Mouse (Mus musculus) layer of hippocampus, adult 9-11 months (tissue): ENCODE data around the gene Cisd2.

ENCODE experiments used
- DNase-seq: peaks from one replicate; pipeline ENCODE4 v3.0.0; 2022

The Cisd2 gene

DNA sequence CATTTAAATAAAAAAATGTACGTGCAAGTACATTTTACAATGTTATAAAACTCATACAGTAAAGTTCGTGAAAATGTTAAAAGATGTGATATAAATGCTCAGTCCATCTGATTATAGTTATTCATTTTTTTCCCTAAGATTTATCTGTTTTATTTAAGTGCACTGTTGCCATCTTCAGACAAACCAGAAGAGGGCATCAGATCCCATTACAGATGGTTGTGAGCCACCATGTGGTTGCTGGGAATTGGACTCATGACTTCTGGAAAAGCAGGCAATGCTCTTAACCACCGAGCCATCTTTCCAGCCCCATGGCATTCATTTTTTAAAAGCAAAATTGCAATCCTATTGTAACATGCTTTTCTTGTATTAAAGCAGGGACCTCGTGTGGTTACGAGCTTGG lies 14.5 kb downstream of the Cisd2 start:
- no peak for DNase-seq

DNA sequence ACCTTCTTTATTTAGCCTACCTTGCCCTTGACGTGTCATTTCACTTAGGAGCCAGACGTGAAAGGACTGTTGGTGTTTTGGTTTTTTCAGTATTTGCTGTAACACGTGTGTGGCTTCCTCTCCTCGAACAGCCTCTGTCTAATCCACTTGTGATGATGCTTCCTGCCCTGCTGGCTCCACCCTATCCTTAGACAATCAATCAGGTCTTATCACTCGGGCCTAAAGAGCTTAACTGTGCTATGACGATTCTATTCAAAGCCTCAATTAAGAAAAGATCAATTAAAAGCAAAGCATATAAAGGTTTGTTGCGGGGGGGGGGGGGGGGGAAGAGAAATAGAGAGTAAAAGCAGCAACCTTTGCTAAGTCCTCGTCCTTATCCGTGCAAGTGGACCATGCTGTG lies 16.4 kb downstream of the Cisd2 start:
- no peak for DNase-seq

- DNase-seq = no peak
Measured at GRCm38 (mm10) chr3:135404599-135404998, 19.1 kb downstream of the Cisd2 start.

DNA sequence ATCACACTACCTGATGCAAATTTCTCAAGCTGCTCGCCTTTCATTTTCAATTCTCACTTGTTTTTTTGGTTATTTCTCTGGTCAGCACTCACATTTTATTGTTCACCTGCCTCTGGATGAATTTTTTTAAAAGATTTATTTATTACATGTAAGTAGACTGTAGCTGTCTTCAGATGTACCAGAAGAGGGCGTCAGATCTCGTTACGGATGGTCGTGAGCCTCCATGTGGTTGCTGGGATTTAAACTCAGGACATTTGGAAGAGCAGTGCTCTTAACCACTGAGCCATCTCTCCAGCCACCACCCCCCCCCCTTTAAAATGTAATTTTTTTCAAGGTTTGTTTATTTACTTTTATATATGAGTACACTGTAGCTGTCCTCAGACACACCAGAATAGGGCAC lies 19.9 kb downstream of the Cisd2 start:
- no peak for DNase-seq

DNA sequence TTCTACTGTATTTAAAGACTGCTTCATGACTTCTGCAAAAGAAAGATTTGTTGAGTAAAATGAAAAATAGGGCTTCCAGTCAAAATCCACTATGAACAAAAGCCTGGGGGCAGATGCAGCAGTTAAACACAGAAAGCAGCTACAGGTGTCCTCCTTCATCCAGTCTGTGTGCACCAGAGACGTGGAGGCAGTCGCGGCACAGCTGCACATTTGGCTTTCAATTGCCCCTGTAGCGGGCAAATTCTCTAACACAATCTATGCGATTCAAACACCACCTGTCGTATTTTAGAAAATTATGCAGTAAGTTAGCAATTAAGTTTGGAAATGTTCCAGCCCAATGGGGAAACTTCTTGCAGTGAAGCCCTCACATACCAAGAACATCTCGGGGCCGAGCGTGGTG lies 20.5 kb downstream of the Cisd2 start:
- DNase-seq = peak; percentile 19

DNA sequence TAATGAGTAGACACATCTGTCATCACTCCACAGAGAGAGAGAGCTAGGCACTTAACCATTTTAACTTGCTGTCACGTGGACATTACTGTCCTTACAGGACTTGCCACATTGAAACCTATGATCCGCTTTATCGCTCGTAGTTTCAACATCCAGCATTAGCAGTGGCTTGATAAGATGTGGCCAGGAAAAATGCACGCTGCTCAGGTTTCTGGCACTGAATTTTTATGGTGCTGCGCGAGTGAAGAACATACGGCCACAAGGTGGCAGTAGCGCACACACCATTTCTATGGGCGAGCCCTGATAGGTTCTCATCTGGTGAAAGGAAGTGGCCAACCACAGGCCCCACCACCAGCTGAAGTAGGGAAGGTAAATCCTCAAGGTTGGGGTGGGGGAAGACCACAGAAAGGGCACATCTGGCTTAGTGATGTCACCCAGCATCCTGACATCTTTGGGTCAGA lies 21.5 kb downstream of the Cisd2 start:
- peak; percentile 81 for DNase-seq

DNA sequence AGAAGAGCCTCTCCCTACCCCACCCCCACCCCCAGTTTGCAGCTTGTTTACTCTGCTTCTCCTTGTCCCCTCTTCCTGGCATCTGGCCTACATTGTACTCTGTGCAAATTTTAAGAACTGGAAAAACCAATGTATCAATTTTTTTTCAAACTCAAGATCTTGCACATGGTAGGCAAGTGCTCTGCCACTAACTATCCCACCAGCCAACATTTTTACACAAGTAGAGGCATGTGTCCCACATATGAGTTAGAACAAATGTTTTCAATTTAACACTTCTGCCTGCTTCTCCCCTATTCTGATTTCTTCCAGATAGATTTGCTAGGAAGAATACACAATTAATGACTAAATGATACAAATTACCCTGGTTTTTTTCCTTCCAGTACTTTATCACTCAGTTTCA lies 26.6 kb downstream of the Cisd2 start:
- DNase-seq = no peak

- DNase-seq = no peak
Measured at GRCm38 (mm10) chr3:135396081-135396480, 27.6 kb downstream of the Cisd2 start.

GRCm38 (mm10) chr3:135395085-135395484 lies 28.6 kb downstream of the Cisd2 start:
- no peak for DNase-seq

- DNase-seq = no peak
Measured at GRCm38 (mm10) chr3:135393186-135393585, 30.5 kb downstream of the Cisd2 start.

DNA sequence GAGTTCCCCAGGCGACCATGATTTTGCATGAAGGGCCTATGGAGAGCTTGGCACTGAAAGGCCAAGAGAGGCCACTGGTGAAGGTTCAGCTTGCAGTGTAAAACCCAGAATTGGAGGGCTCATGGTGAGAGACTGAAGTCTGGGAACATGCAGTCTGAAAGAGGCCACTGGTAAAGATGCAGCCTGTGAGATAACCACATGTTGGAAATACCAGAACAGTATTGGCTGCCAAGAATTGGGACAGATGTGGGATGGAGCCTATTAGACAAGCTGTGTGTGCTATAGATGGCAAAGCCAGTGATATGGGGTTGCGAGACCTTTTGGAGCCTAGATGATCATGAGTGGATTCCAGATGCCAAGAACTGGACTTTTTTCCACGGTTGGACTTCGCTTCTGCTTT lies 43.9 kb downstream of the Cisd2 start:
- DNase-seq = no peak

DNA sequence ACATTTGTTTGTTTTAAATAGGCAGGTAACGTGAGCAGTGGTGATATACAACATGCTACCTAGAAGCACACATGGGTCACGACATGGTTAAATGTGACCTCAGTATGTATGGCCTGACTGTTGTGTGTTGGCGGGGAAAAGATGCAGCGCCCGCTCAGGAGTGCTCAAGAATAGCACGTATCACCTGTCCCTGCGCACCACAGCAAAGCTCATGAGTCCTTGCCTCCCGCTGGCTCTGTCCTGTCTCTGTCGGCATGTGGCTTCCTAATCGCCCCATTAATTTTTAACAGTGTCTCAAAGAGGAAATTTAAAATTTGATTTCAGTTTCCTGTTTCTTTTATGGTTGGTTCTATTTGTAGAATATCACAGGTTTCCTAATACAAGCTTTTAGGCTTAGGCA lies 46.3 kb downstream of the Cisd2 start:
- no peak for DNase-seq

DNA sequence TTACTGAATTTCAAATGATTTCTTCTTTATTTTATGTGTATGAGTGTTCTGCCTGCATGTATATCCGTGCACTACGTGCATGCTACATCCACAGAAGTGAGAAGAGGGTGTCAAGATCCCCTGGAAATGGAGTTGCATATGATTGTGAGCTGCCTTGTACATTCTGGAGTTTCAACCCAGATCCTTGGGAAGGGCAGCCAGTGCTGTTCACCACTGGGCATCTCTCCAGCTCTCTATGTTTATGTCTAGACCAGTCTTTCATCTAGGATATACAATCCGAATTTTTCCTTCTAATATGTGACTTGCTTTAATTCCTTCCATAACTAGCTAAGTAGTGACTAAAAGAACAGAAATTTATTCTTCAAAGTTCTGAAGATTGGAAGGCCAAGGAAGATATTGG lies 47.9 kb downstream of the Cisd2 start:
- no peak for DNase-seq

DNA sequence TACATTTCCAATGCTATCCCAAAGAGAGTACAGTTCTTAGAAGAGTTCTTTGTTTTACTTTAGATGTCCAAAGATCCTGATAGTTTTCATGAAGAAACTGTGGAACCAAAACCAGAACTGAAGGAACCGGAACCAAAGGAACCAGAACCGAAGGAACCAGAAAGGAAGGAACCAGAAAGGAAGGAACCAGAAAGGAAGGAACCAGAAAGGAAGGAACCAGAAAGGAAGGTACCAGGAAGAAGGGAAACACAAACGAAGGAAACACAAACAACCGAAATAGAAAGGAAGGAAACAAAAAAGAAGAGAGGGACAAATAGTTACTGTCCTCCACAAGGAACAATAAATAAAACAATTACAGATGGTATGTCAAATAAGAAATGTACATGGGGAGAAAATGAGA lies 66.3 kb downstream of the Cisd2 start:
- DNase-seq = no peak
